Mouse (Mus musculus) forelimb bud, embryonic 11.5 days (tissue): ENCODE results near the gene Daam1.
A peak's percentile ranks its signal among the peaks of the same experiment; 100 is the strongest.

ENCODE experiments used
- DNase-seq: peaks from one replicate; pipeline ENCODE4 v3.0.0-alpha.2; 2012; ENCODE audit warnings: low read depth, low spot score

The Daam1 gene

DNA sequence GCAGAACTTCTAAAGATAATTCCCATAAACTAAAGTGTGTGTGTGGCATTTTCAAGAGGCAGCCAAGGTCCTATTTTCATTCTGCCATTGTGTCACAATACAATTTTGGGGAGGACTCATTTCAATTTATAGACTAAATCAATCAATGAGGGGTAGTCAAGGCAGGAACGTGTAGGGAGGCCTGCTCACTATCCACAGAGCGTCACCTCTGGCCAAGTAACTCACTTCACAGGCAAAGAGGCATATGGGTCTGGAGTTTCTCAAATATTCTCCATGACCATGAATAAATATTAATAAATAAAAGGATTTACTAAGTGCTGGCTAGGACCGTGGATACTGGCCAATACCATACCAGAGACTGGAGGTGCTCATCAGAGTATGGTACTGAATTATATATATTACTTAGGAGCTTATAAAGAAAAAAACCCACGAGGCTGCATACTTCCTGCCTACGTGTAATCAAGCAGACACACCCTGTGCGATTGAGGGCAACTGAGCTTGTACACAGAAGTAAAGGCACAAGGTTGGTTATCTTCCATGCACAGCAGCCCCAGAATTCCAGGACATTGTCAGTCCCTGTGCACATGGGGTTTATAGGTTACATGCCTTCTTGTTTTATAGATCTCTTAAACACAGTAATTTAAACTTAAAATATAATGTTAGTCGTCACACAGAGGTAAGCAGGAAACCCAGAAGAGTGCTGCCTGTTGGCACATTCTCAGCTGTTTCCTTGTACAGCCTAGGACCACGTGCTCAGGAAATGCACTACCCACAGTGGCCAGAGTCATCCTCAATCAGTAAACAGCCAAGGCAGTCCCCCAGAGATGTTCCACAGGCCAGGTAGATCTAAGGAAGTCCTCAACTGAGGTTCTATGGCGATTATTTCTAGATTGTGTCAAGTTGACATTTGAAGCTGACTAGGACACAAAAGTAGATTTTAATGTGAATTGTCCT, 101.8 kb downstream of the Daam1 start:
- no peak for DNase-seq

DNA sequence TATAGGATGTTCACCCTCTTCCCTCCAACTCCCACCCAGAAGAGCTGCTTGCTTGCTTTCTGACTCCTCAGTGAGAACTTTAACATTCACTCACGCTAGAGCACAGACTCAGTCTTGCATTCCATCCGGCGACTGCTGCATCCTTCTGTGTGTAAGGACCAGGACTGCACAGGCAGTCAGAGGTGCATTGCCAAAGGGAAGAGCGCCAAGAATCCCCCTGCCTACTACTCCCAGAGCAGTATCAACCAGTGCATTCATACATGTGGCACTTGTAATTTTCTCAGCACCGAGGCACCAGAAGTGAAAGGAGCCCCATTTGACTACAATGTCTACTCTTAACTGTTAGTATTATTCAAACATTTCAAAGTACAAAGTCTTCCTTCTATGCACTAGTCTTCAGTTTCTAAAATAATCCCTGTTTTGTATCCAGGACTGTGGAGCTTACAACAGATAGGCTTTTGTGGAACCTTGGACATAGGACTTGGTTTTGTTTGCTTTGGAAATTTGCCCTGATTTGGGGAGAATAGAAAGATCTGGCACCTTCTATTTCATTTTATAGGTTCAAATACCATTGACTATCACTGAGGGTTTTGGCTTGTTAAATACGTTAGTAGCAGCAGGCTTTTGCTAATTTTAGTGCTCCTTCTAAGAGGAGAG, 103.2 kb downstream of the Daam1 start:
- no peak for DNase-seq

DNA sequence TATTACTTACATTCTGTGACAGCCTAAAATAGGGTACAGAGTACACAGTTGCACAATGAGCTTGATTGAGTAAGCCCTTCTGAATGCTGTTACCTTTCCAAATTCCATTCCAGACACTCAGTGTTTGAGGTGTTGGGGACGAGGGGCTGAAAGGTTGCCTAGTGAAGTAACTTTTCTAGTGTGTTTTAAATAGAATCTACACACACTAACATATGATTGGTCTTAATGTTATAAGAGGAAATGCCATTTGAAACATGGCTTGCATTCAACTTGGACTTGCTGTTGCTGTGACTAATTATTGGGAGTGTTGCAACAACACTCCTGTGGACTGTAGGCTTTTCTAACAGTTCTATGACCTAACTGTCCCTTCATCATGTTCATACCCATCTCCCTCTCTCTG, 105.8 kb downstream of the Daam1 start:
- DNase-seq, result peak; percentile 53

DNA sequence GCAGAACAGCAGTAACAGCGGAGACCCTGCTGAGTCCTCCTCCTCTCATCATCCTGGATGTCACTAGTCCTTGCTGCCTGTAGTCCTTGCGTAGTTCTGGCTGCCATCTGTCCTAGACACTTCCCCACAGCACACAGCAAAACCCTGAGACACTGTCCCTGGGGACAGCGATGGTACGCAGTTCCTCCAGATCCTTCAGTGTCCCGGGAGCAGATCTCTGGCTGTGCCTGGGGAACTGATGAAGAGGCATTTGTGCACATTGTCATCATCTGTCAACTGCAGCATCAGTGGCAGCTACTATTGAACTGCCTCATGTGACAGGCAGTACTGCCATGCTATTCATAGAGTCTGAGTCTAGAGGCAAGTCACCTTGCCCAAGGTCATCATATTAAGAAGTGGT, 107.6 kb downstream of the Daam1 start:
- no peak for DNase-seq

DNA sequence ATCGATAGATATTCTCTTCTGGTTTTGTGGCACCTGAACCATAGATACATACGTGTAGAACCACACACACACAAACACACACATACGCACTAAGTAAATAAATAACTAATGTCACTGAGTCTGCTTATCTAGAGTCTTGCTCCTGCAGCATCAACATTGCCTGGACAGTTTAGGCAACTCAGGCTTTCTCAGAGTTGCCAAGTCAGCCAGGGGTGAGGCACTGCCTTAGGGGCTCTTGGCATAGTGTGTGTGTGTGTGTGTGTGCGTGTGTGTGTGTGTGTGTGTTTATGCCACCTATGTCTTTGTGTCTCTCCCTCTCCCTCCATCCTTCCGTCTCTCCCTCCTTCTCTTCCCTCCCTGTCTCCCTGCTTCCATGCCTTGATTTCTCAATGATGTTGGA, 110.4 kb downstream of the Daam1 start:
- DNase-seq, result no peak

DNA sequence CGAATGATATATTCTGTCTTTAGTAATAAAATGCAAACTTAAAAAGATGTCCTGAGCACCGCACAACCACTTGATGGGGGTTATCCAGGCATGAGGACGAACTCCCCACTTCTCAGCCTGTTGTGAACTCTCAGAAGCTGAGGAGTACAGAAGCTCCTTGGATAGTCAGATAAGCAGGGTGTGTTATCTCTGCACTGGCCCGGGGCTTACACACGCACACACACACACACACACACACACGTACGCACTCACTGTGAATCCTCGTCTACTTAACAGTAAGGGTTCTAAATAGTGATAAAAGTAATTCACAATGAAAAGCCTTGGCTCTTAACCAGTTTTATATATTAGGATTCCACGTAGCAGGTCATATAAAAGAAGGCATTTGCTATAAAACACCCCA, 112.2 kb downstream of the Daam1 start:
- no peak for DNase-seq

DNA sequence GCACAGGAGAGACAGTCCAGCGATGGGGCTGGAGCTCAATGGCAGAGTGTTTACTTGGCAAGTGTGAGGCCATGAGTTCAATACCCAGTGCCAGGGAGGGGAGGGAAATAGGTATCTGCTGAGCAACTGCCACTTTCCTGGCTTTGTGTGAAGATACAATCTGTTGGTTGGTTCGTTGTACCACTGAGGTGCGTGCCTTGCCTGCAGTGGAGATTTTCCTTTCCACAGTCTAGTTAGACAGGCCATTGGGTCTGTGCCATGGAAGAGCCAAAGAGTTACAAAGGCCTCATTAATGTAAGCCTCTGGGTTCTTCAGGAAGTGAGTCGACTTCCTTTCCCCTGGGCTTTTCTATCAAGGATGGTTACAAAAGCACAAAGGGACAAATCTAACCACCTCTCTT, 112.8 kb downstream of the Daam1 start:
- no peak for DNase-seq

DNA sequence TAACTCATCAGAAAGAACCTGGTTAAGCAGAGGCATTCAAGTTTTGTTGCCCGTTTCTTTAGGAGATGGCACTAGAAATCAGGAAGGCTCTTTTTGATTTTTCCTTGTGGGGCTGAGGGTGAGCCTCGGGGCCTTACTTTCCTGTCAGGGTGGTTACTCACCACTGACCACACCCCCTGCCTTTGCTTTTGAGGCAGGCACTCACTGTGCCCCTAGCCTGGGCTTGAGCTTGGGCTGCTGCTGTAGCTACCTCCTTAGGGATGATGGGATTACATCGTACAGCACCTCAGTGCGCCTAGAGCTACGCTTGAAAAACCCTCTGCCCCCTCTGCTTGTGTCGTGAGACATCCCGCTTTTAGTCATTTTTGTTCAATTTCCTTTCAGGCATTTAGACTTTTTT, 115.0 kb downstream of the Daam1 start:
- no peak for DNase-seq

DNA sequence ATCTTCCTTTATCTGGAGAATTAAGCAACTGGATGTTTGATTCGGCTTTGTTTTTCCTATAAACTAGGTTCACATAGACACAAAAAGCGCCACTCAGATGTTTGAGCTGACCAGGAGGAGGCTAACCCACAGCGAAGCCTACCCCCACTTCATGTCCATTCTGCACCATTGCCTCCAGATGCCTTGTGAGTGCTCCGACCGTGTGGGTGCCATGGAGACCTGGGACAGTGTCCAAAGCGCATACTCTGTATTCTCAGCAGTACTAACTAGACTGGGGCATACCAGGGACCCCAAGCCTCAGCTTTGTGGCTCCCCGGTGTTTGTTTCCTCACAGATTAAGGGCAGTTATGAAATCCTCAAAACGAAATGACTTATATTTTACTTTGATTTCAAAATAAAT, 115.6 kb downstream of the Daam1 start:
- DNase-seq, result no peak

DNA sequence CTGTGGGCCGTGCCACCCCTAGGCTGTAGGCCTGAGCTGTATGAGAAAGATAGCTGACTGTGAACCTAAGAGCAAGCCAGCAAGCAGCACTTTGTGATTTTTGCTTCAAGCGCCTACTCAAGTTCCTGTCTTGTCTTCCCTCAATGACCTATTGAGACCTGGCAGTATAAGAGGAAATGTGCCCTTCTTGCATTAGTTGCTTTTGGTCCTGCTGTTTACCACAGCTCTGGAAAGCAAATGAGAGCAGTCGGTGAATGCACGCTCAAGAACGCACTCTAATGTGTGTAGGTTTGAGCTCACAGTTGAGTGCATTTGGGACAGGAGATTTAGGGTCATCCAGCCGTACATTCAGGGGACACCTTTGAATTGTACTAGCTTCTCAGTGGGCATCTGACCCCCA, 118.1 kb downstream of the Daam1 start:
- DNase-seq, result no peak

DNA sequence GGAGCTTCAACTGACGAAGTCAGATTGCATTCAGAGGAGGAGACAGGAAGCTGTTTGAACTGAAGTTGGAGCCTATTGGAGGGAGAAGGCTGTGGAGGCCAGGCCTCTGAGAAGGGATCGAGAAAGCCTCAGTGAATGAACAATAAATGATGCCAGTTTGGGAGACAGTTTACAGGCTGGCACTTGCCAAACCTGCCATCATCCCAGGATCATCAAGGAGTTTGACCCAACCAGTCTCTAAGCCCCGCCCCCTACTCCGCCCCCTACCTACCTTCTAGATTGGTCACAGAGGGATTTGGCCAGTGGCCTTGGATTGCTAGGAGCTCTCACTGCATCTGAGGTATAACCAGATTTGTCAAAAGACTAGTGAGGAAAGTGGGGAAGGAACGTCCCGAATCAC, 118.7 kb downstream of the Daam1 start:
- DNase-seq, result no peak

DNA sequence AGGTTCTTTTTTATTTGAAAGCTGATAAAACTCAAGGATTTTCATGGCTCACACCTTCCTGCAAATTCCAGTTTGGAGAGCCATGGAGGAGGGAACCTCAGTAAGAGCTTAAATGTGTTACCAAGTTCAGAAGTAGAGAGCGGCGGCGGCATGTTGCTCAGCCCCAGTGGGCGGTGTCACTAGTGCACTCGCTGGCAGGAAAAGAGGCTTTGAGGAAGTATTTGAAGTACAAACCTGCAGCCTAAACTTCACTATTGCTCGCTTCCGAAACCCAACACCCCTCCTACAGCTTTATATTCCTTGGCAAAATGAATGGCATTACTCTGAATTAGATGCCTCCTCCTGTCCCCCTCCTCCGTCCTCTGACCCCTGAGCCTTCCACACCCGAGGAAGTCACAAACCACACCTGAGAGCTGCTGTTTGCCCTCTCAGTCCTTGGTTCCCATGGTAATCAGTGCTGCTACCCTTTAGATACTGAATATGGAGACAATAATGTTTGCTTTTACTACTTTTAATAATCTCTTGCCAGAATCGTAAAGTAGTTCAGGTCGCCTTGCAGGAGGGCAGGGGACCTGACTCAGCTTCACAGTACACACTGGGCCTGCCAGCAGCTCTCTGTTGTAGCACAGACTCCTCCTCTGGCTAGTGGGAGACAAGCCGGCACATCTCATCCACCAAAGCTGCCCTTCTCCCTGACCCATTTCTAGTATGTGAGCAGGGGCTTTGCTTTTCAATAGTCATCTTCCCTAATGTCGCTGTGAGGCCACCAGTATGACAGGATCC, 119.4 kb downstream of the Daam1 start:
- no peak for DNase-seq

DNA sequence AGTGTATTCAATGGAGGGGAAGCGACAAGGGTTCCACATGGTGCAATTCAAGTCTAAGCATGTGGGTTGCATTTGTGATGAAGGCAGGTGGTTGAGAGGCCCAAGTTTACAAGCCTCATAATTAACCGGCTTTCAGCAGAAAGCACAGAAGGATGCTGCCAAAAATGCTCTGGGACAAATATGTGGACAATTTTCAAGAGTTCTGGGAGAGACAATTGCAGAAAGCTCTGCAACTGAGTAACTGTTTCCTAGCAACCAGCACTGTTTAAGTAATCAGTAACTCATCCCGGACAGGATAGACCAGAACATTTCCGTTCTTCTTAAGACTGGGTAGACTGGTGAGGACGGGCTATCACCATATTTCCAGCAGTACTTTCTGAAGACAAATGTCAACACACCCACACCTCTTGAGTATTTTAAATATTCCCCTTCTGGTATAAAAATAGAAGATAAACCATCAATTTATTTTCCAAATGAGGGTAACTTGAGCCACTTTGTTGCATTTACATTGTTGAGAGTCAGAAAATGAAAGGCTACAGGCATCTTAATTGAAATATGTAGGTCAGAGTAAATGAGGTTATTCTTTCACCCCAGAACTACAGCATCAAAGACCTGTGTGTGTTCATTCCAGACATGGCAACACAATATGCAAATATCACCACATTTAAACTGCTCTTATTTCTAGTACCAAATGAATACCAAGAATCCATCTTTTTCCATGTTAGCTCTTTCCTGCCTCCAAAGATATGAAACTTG, 123.5 kb downstream of the Daam1 start:
- peak; percentile 17 for DNase-seq

DNA sequence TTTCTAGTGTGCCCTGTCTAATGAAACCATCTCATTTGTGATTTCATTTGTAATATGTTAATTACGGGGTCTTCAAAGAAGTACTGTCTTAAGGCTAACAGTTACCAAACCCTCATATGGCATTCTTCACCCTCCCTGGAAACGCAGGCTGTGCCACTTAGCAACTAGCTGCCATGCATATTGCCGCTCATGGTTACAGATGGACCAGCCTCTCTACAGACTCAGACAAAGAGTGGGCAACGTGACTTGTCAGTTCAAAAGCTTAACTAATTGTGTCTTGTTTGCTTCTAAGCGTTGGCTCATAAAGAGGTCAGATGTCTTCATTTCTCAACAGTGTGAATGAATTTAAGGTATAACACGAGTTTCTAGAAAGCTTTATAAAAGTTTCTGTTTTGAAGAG, 126.1 kb downstream of the Daam1 start:
- no peak for DNase-seq

DNA sequence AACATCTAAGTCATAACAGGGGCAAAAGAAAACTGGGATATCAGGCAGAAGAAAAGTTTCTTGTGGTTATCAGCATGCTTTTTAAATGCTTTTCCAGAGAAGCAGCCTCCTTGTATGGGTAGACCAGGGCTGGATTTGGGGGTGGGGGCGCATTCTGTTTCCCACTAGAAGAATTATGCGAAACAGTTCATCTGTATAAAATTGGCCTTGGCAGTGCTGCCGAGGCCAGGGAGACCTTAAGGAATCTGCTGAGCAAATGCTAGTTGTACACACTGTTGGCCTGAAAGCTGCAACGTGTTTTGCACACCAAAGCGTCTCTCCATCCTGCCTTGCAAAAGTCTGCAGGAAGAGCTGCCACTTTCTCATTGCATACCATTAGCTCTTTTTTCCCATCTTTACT, 126.6 kb downstream of the Daam1 start:
- no peak for DNase-seq

DNA sequence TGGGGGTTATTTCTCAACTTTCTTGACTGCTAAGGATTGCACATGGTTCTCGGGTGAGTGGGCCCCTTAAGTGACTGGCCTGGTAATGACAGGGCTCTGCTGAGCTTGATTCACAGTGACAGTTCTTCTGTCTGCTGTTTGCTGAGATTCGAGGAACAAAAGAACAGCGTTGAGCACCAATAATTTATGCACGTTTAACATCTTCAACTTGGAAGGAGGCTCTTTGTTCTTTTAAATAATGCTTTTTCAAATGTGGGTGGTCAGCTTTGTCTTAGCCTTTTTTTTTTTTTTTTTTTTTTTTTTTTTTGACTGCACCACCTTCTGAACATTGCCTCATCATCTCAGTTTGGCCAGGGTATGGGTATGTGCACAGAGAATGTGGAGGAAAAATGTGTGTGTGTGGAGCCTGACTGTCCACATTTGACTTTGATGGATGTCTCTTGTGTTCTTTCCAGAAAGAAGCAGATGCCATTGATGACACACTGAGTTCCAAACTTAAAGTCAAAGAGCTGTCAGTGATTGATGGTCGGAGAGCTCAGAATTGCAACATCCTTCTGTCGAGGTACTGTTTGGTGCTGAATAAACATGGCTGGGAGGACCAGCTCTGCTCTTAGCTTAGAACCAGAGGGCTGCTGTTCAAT, 128.6 kb downstream of the Daam1 start:
- DNase-seq, result no peak

DNA sequence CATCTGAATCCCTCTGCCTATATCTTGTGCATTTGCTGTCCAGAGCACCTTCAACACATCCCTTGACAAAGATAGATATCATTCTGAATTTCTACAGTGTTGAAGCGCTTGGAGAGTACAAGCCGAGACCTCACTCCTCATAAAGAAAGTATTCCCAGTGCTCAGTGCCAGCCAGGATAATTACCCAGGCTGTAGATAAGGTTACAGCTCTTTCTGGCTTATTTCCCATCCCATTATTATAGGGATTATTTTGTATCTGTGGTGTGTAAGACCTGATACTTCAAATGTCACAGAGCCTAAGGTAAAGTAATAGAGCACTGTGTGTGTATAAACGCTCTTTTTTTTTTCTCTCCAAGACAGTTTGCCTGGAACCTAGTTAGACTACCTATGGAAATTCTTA, 130.8 kb downstream of the Daam1 start:
- no peak for DNase-seq

DNA sequence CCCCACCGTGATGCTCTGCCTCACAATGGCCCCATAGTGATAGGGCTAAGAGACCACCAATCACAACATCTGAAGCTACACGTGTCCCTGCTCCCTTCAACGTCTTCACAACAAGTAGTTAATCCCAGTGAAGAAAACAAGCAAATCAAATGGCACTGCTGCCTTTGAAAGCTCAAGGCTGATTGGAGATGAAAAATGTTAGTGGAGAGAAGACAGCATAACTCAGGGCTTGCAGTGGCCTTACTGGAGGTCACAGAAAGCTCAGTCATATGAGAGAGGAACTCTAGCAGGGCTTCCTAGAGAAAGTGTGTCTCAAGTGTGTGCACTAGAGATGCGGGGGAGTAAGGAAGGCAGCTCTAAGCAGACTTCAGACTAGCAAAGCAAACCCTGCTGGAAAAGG, 131.7 kb downstream of the Daam1 start:
- no peak for DNase-seq

DNA sequence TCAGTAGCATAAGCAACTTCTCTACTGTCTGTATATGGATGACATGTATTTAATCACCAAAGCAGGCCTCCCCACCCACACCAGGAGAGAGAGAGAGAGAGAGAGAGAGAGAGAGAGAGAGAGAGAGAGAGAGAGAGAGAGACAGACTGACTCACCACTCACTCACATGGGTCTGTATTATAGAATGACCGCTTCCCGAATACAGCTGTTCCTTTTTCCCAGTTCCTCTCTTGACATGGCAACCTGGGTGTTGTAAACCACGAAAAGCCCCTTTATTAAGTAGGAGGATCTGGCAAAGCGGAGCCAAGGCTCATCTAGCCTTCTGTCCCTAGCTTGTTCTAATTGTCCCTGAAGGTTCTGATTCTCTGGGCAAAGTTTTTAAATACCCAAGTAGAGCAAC, 137.7 kb downstream of the Daam1 start:
- no peak for DNase-seq

DNA sequence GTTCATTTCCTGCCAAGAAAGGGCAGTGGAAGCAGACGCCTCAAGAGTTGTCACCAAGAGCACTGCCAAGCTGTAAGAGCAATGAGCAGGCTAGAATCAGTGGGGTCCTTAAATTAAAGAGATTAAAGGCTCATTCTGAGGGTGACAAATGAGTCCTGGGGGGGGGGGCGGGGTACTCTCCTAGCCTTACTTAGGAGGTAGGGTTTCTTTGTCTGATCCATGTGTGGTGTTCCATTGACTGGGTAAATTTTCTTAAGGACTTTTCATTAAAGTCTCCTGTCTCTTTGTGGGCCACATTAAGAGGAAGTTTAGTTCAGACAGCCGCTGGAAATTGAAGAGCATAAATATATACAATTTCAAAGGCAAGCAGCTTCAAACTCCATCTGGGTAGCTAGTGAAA, 138.1 kb downstream of the Daam1 start:
- no peak for DNase-seq

DNA sequence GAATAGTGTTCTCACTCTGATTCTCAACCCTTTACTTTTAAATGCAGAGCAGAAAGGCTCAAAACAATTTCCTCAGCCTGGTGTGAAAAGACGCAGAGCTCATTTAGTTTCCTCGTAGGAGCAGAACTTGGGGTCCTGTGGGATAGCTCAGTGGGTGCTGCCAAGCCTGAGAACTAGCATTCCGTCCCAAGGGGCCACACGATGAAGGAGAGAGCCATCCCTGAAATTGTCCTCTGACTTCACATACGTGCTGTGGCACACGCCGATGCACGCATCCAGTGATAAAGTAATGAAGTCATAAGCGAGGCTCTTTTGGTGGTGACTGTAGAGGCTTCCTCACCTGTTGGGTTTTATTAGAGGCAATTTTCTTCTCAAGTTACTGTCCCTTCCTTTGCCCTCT, 138.6 kb downstream of the Daam1 start:
- DNase-seq, result no peak
